Mouse (Mus musculus) kidney, adult 2 months (tissue): ENCODE results near the gene Krtcap2.

ENCODE experiments used
- CTCF ChIP-seq: fragments of 200-500 bp; conservative IDR thresholded peaks from 2 replicates; pipeline ENCODE4 v1.5.1; 2011; ENCODE audit warnings: low read depth, mild to moderate bottlenecking, control low read depth, low read length, moderate library complexity, mixed read lengths; ENCODE audit not compliant: insufficient read depth, insufficient read length
- POLR2A ChIP-seq: fragments of 200-500 bp; IDR thresholded peaks from one replicate; pipeline ENCODE4 v1.6.1; 2011; ENCODE audit warnings: low read depth, low read length, control low read depth

- no peak for TF ChIP-seq POLR2A
- TF ChIP-seq CTCF, result no peak
Observed at GRCm38 (mm10) chr3:89238494-89238893, 7.3 kb upstream of the Krtcap2 start.
